Mouse (Mus musculus) heart, adult 2 months (tissue): ENCODE results near the gene Plcg1. TPM values are rescaled to one million over a fixed set of nuclear protein-coding genes. Genes with fewer than 3 reads are reported as not detected.

Source experiments
- DNase-seq, 2 experiments: peaks; one replicate each; pipeline ENCODE4 v3.0.0; 2021
- H3K27ac ChIP-seq: fragments of 200-600 bp; 2 replicates; pipeline ENCODE4 v1.8.1; 2022
- H3K27me3 ChIP-seq: fragments of 200-500 bp; 2 replicates; pipeline ENCODE4 v1.6.1; 2012; ENCODE audit warnings: mild to moderate bottlenecking, low read length, inconsistent platforms, mixed read lengths; ENCODE audit not compliant: control insufficient read depth, insufficient read depth
- H3K36me3 ChIP-seq: fragments of 200-500 bp; 2 replicates; pipeline ENCODE4 v1.6.1; 2012; ENCODE audit warnings: low read length, inconsistent platforms; ENCODE audit not compliant: control insufficient read depth, insufficient read depth
- H3K4me1 ChIP-seq: fragments of 200-500 bp; 2 replicates; pipeline ENCODE4 v1.6.1; 2011; ENCODE audit warnings: low read length; ENCODE audit not compliant: control insufficient read depth, insufficient read depth
- H3K4me3 ChIP-seq: fragments of 200-600 bp; 2 replicates; pipeline ENCODE4 v1.8.1; 2022
- H3K79me2 ChIP-seq: fragments of 200-500 bp; replicated peaks from 2 replicates; pipeline ENCODE4 v1.6.1; 2012; ENCODE audit warnings: mild to moderate bottlenecking, inconsistent platforms, low read length, moderate library complexity, mixed read lengths; ENCODE audit not compliant: control insufficient read depth, insufficient read depth
- H3K9ac ChIP-seq: fragments of 200-500 bp; 2 replicates; pipeline ENCODE4 v1.6.1; 2012; ENCODE audit warnings: low read depth, mild to moderate bottlenecking, control low read depth, inconsistent platforms, low read length, mixed read lengths
- CTCF ChIP-seq: fragments of 200-600 bp; IDR thresholded peaks from 2 replicates; pipeline ENCODE4 v1.8.1; 2022; ENCODE audit warnings: antibody characterized with exemption, mild to moderate bottlenecking, moderate library complexity
- EP300 ChIP-seq: fragments of 200-500 bp; IDR thresholded peaks from 2 replicates; pipeline ENCODE4 v1.6.1; 2011; ENCODE audit warnings: low read depth, low read length, control low read depth; ENCODE audit not compliant: insufficient read depth
- POLR2A ChIP-seq: fragments of 200-500 bp; IDR thresholded peaks from 2 replicates; pipeline ENCODE4 v1.6.1; 2011; ENCODE audit warnings: mild to moderate bottlenecking, low read depth, low read length, control low read depth; ENCODE audit not compliant: insufficient read depth
- WGBS: fragments of 180-500 bp; shearing (Covaris S2); methylation state at CpG from one replicate; pipeline ENCODE4 v1.1.7; 2018; 5-methylcytosine and 5-hydroxymethylcytosine counted together
- intact Hi-C: fragments of 180-260 bp; cut with DNase I; formaldehyde crosslinking; loops from one replicate; pipeline ENCODE4 v1.15.1; 2025
- polyA plus RNA-seq: library from polyadenylated mRNA; depleted of rRNA; stranded (reverse); fragments of >200 nt; gene quantifications from 2 replicates; pipeline ENCODE4 v1.2.3, GENCODE M21; 2012
- total RNA-seq, 2 experiments: library from RNA; stranded (reverse); gene quantifications; 2 replicates each; pipeline ENCODE4 v1.2.3; 2021

Gene Plcg1
- total and polyA plus RNA-seq, 3 experiments, result 45.8 to 67.2 (median 56.4) TPM

DNA sequence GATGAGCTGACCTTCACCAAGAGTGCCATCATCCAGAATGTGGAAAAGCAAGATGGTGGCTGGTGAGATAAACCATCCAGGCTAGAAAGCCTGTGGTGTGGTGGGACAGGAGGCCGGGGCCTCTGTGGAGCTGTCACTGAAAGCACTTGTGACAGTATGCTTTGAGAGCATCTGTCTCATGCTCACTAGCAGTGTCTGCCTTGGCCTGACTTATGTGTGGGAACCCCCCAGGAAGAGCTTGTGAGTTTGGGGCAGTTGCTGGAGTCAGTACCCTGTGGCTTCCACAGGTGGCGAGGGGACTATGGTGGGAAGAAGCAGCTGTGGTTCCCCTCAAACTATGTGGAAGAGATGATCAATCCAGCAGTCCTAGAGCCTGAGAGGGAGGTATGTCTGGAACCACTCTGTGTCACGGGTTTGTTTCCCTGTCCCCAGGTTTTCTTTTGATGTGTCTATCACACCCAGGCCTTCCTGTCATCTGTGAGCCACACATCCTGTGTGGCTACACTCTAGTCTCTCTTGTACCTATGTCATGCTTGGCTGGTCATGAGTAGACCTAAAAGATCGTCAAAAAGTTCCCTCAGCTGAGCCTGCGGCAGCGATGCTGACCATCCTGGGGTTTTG, 25.6 kb downstream of the Plcg1 start:
- Histone ChIP-seq H3K4me3 (no peak overlapping the region), H3K27me3 (no peaks in the 10 kb centered on the region), H3K79me2 (no peaks in the 10 kb centered on the region), H3K36me3 (no peaks in the 10 kb centered on the region), H3K9ac (no peak overlapping the region), H3K27ac (no peak overlapping the region), H3K4me1 (peaks cover 2% of the 10 kb centered on the region)
- intact Hi-C loops, result no loop called here
- 77% methylated on average over 6 of the region's 6 CpGs for WGBS
- TF ChIP-seq POLR2A, result no peak
- no peak for TF ChIP-seq CTCF
- TF ChIP-seq EP300, result no peak
- no peak for DNase-seq

DNA sequence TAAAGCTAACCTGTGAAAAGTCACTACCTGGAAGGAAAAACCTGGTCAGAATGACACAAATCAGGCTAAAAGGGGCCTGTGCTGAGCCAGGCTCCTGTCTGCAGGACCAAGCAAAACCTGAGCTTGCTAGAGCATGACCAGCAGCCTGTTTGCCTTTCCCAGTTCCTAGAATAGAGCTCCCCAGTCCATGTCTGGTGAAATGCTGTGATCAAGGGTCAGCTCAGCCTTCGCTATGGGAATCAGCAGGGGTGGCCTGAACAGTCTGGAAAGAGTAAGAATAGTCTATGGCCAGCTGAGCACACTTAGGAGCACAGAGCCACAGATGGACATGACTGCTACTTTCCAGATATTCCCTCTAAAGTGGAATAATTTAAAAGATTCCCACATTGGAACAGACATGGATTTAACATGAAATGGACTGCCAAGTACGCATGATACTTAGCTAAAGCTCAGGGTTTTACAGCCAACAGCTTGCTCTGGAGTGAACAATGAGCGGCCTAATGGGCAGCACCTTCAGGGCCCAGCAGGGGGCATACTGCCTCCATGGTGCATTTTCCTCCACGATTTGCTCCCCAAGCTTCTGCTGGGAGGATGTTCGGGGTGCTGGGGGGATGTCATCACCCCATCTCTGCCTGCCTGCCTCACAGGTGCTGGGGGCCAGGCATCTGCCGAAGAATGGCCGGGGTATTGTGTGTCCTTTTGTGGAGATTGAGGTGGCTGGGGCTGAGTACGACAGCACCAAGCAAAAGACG, 29.5 kb downstream of the Plcg1 start:
- peaks cover 13% of the 10 kb centered on the region for H3K4me1 ChIP-seq
- intact Hi-C loops, result loop anchor here (1.0 kb wide), 1 partner anchor 127 kb away; no protein-coding TSS in a partner anchor
- DNase-seq, result peak in 1 of 2 experiments; percentile 74
- H3K36me3 ChIP-seq, result peaks cover 17% of the 10 kb centered on the region
- H3K4me3 ChIP-seq, result no peak overlapping the region
- no peaks in the 10 kb centered on the region for H3K79me2 ChIP-seq
- no peak overlapping the region for H3K27ac ChIP-seq
- H3K27me3 ChIP-seq, result no peaks in the 10 kb centered on the region
- no peak overlapping the region for H3K9ac ChIP-seq
- WGBS, result 80% methylated on average over 9 of the region's 9 CpGs
- TF ChIP-seq POLR2A (no peak), EP300 (0 out of 2 replicates have a peak, but pooled peaks have one; percentile 23), CTCF (peak; percentile 92)

DNA sequence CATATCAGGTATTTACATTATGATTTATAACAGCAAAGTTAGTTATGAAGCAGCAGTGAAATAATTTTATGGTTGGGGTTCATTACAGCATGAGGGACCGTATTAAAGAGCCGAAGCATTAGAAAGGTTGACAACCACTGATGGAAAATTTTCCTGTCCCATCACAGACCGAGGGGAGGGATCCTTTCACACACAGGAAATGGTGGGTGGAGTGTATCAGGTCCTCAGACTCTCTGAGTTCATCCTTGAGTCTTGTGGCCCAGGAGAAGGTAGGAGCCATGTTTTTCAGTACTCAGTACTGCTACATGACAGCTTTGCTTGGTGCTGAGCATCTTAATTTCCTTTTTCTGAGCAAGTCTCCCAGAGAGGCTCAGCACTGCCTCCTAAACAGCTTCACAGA, 32.7 kb downstream of the Plcg1 start:
- H3K4me1 ChIP-seq, result peaks cover 36% of the 10 kb centered on the region
- no peak overlapping the region for H3K9ac ChIP-seq
- 39% methylated on average over 3 of the region's 3 CpGs for WGBS
- H3K27me3 ChIP-seq, result no peaks in the 10 kb centered on the region
- intact Hi-C loops, result loop anchor here (2.0 kb wide), 1 partner anchor 15 kb away; no protein-coding TSS in a partner anchor
- H3K4me3 ChIP-seq, result no peak overlapping the region
- peaks cover 24% of the 10 kb centered on the region for H3K36me3 ChIP-seq
- DNase-seq, result no peak
- TF ChIP-seq EP300 (no peak), POLR2A (no peak), CTCF (no peak)
- no peaks in the 10 kb centered on the region for H3K79me2 ChIP-seq
- H3K27ac ChIP-seq, result no peak overlapping the region; the same call in 1 of the 2 replicates

DNA sequence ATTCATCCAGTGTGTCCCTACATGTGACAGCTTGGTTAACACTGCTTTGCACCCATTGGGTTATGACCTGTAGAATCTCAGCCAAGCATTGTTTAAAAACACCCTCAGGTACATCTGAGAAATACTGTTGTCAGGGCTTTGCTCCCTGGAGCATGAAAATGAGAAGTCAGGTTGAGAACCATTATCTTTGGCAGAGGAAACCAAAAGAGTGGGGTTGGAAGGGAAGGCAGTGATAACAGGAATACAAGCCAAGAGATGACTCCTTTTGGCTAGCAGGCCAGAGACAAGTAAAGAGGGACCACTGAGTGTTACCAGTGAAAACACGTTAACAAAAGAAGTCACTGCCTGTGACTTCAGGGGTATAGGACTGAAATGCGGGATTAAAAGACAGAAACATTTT, 33.3 kb downstream of the Plcg1 start:
- Histone ChIP-seq H3K9ac (no peak overlapping the region), H3K27me3 (no peaks in the 10 kb centered on the region), H3K4me3 (no peak overlapping the region), H3K4me1 (peaks cover 41% of the 10 kb centered on the region), H3K36me3 (peaks cover 26% of the 10 kb centered on the region), H3K27ac (0 out of 2 replicates have a peak overlapping the region, but pooled peaks have one; percentile 8), H3K79me2 (no peaks in the 10 kb centered on the region; the same call in 1 of the 2 replicates)
- intact Hi-C loops, result loop anchor here (2.0 kb wide), 1 partner anchor 16 kb away; no protein-coding TSS in a partner anchor
- no peak for TF ChIP-seq CTCF
- no peak for TF ChIP-seq POLR2A
- no peak for TF ChIP-seq EP300
- WGBS, result 61% methylated on average over 2 of the region's 2 CpGs
- no peak for DNase-seq

DNA sequence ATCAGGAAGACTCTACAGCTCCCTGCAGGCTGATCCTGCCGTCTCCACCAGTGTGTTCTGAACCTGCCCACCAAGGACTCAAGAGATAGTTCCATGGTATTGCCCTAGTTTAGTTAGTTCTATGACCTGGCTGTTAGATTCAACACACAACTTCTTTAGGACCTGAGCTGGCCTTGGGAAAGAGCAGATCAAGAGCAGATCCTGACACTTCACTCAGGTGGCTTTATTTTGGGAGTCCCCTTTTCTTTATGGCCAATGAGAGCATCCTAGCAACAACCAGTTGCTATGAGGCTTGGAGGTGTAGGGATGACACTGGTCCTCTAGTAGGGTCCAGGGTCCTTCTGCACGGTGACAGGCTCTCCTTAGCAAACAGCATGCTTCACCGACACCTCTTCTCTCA, 34.0 kb downstream of the Plcg1 start:
- DNase-seq, result no peak
- H3K4me1 ChIP-seq, result peaks cover 42% of the 10 kb centered on the region
- H3K27me3 ChIP-seq, result no peaks in the 10 kb centered on the region
- no peaks in the 10 kb centered on the region; the same call in 1 of the 2 replicates for H3K79me2 ChIP-seq
- H3K4me3 ChIP-seq, result no peak overlapping the region
- H3K27ac ChIP-seq, result peak overlapping the region; percentile 88
- TF ChIP-seq POLR2A (no peak), CTCF (no peak), EP300 (no peak)
- intact Hi-C loops, result loop anchor here (2.0 kb wide), 1 partner anchor 16 kb away; no protein-coding TSS in a partner anchor
- peaks cover 32% of the 10 kb centered on the region for H3K36me3 ChIP-seq
- WGBS, result 53% methylated on average over 3 of the region's 3 CpGs
- no peak overlapping the region for H3K9ac ChIP-seq
